Mouse (Mus musculus): Measurements from ENCODE around the gene Olfr32. TPM values are rescaled to one million over a fixed set of nuclear protein-coding genes. Genes with fewer than 3 reads are reported as not detected.

Olfr32 gene
- polyA plus RNA-seq (2012; rRNA removed) = not detected in 2 replicates

GRCm38 (mm10) chr2:90142196-90142595 is at the start of gene Olfr32:
Gene Olfr32 (minus strand): TSS chr2:90142296.

GRCm38 (mm10) chr2:90152991-90153390 is 10.9 kb upstream of the Olfr32 start, which contains the start of gene Olfr1270:
Gene Olfr1270 (minus strand): TSS chr2:90153091.

DNA sequence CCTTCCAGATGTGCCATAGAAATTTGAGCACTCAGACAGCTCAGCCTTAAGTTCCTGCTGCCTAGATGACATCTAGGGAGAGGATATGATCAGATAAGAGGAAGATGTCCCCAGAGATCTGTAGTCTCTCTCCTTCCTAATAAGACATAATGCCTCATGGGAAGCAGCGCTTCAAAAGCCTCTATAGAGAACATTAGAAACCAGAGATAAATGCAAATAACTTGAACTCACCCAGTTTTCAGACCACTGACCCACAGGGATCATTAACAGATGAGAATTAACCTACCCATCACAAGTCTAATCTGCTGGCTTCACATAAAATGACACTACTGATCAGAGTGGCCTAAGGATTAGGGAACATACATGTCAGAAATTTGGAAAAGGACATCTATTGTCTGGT is 20.8 kb downstream of the Olfr32 start, which contains the start of gene Olfr1269:
Gene Olfr1269, minus strand, starts transcription at position 101 of the 400 bp plus-strand sequence.

Other genes starting within 250 kb of the Olfr32 start
- gene Olfr1258, start 215.0 kb downstream of the Olfr32 start, polyA plus RNA-seq (2012; rRNA removed) = not detected in 2 replicates
- 0.03 TPM in 1 of 2 replicates, not detected in the other for gene Olfr1259, start 193.6 kb downstream of the Olfr32 start, polyA plus RNA-seq (2012; rRNA removed)
- not detected in 2 replicates for gene Olfr1260, start 168.0 kb downstream of the Olfr32 start, polyA plus RNA-seq (2012; rRNA removed)
- gene Olfr1261, start 151.1 kb downstream of the Olfr32 start, polyA plus RNA-seq (2012; rRNA removed) = not detected in 2 replicates
- not detected in 2 replicates for gene Olfr1262, start 142.2 kb downstream of the Olfr32 start, polyA plus RNA-seq (2012; rRNA removed)
- gene Olfr1263, start 130.2 kb downstream of the Olfr32 start, polyA plus RNA-seq (2012; rRNA removed) = not detected in 2 replicates
- not detected in 2 replicates for gene Olfr1264, start 116.7 kb downstream of the Olfr32 start, polyA plus RNA-seq (2012; rRNA removed)
- not detected in 2 replicates for gene Olfr1265, start 107.0 kb downstream of the Olfr32 start, polyA plus RNA-seq (2012; rRNA removed)
- not detected in 2 replicates for gene Olfr140, start 78.7 kb downstream of the Olfr32 start, polyA plus RNA-seq (2012; rRNA removed)
- gene Olfr1269, start 20.9 kb downstream of the Olfr32 start, polyA plus RNA-seq (2012; rRNA removed) = not detected in 2 replicates
- not detected in 2 replicates for gene Olfr1270, start 10.8 kb upstream of the Olfr32 start, polyA plus RNA-seq (2012; rRNA removed)
- not detected in 2 replicates for gene Olfr1506, start 82.2 kb upstream of the Olfr32 start, polyA plus RNA-seq (2012; rRNA removed)
- not detected in 2 replicates for gene Olfr142, start 115.3 kb upstream of the Olfr32 start, polyA plus RNA-seq (2012; rRNA removed)
- not detected in 2 replicates for gene Olfr1271, start 128.7 kb upstream of the Olfr32 start, polyA plus RNA-seq (2012; rRNA removed)
- not detected in 2 replicates for gene Olfr1272, start 150.5 kb upstream of the Olfr32 start, polyA plus RNA-seq (2012; rRNA removed)
- gene Gm13769, start 179.9 kb upstream of the Olfr32 start, polyA plus RNA-seq (2012; rRNA removed) = not detected in 2 replicates

Measured in stomach, adult 2 months (tissue).